Mouse (Mus musculus) embryo, embryonic 11 days (tissue): ENCODE measurements at regions not wholly inside any gene's neighbourhood (a gene's known extent, or its start where the extent isn't known, plus 50 kb on each side); places are given as distances from the start of the nearest gene placed in this dataset.

ENCODE experiments used
- DNase-seq: peaks from one replicate; pipeline ENCODE4 v3.0.0-alpha.2; 2015

- DNase-seq: peak; percentile 3
Observed at GRCm38 (mm10) chr4:5379215-5379614, 586.1 kb upstream of the Impad1 start.

GRCm38 (mm10) chr4:5358274-5358673 lies 565.1 kb upstream of the Impad1 start:
- no peak for DNase-seq

- no peak for DNase-seq
Observed at GRCm38 (mm10) chr4:5346226-5346625, 553.1 kb upstream of the Impad1 start.

GRCm38 (mm10) chr4:5344739-5345138 lies 551.6 kb upstream of the Impad1 start:
- no peak for DNase-seq

- no peak for DNase-seq
Observed at GRCm38 (mm10) chr4:5344311-5344710, 551.2 kb upstream of the Impad1 start.

- no peak for DNase-seq
Observed at GRCm38 (mm10) chr4:5337158-5337896, 544.2 kb upstream of the Impad1 start.

- DNase-seq: no peak
Observed at GRCm38 (mm10) chr4:5335030-5335429, 541.9 kb upstream of the Impad1 start.

GRCm38 (mm10) chr4:5328497-5329194 lies 535.5 kb upstream of the Impad1 start:
- DNase-seq: no peak

- no peak for DNase-seq
Observed at GRCm38 (mm10) chr4:5327171-5327661, 534.1 kb upstream of the Impad1 start.

- DNase-seq: no peak
Observed at GRCm38 (mm10) chr4:5301461-5301860, 508.3 kb upstream of the Impad1 start.

GRCm38 (mm10) chr4:5301017-5301416 lies 507.9 kb upstream of the Impad1 start:
- DNase-seq: no peak

- no peak for DNase-seq
Observed at GRCm38 (mm10) chr4:5299208-5299607, 506.1 kb upstream of the Impad1 start.

GRCm38 (mm10) chr4:5294030-5294429 lies 500.9 kb upstream of the Impad1 start:
- DNase-seq: no peak

- DNase-seq: no peak
Observed at GRCm38 (mm10) chr4:5276113-5276512, 483.0 kb upstream of the Impad1 start.
